Mouse (Mus musculus) embryonic facial prominence, embryonic 14.5 days (tissue): ENCODE results near the gene Sox10. TPM values are rescaled to one million over a fixed set of nuclear protein-coding genes. Genes with fewer than 3 reads are reported as not detected.

Experiments
- ATAC-seq: fragments of 200-750 bp; cut with Nextera tagmentation; 2 replicates; pipeline ENCODE4 v1.8.0; 2017; ENCODE audit warnings: low read depth, moderate number of reproducible peaks, moderate TSS enrichment
- DNase-seq: peaks from one replicate; pipeline ENCODE4 v3.0.0-alpha.2; 2015; ENCODE audit warnings: low spot score
- H3K27ac ChIP-seq: fragments of 300-500 bp; sonication (generic); replicated peaks from 2 replicates; pipeline ENCODE4 v1.5.1; 2014; ENCODE audit warnings: low read depth, mild to moderate bottlenecking, low read length, moderate library complexity
- H3K27me3 ChIP-seq: fragments of 300-500 bp; sonication (generic); replicated peaks from 2 replicates; pipeline ENCODE4 v1.6.1; 2014; ENCODE audit warnings: low read length; ENCODE audit not compliant: control insufficient read depth, insufficient read depth
- H3K36me3 ChIP-seq: fragments of 300-500 bp; sonication (generic); 2 replicates; pipeline ENCODE4 v1.6.1; 2014; ENCODE audit warnings: low read length, mixed read lengths; ENCODE audit not compliant: control insufficient read depth, insufficient read depth
- H3K4me1 ChIP-seq: fragments of 300-500 bp; sonication (generic); 2 replicates; pipeline ENCODE4 v1.6.1; 2014; ENCODE audit warnings: antibody characterized with exemption, low read length; ENCODE audit not compliant: control insufficient read depth, insufficient read depth
- H3K4me2 ChIP-seq: fragments of 300-500 bp; sonication (generic); 2 replicates; pipeline ENCODE4 v1.6.1; 2014; ENCODE audit warnings: low read depth, mild to moderate bottlenecking, low read length, moderate library complexity, mixed read lengths
- H3K4me3 ChIP-seq: fragments of 300-500 bp; sonication (generic); 2 replicates; pipeline ENCODE4 v1.5.1; 2014; ENCODE audit warnings: low read depth, mild to moderate bottlenecking, low read length
- H3K9ac ChIP-seq: fragments of 300-500 bp; sonication (generic); 2 replicates; pipeline ENCODE4 v1.6.1; 2014; ENCODE audit warnings: low read depth, mild to moderate bottlenecking, low read length, moderate library complexity, mixed read lengths
- H3K9me3 ChIP-seq: fragments of 300-500 bp; sonication (generic); 2 replicates; pipeline ENCODE4 v1.6.1; 2016; ENCODE audit warnings: low read length; ENCODE audit not compliant: control insufficient read depth
- WGBS: fragments of 180-500 bp; shearing (Covaris S2); extraction: QIAGEN DNeasy Blood & Tissue Kit; methylation state at CpG from one replicate; pipeline ENCODE4 v1.1.7; 2014; 5-methylcytosine and 5-hydroxymethylcytosine counted together
- polyA plus RNA-seq: library from polyadenylated mRNA; unstranded; fragments of >200 nt; fragmentation: Nextera tagmentation; extraction: Ambion mirVana; gene quantifications from 2 replicates; pipeline ENCODE4 v1.2.1, GENCODE M21; 2014

Gene Sox10
- polyA plus RNA-seq = 16.2 and 17.7 TPM in 2 replicates

- WGBS = 38% methylated on average over 5 of the region's 5 CpGs
- Histone ChIP-seq H3K9ac (peak within 1 kb of the TSS; percentile 42; the same call in 1 of the 2 replicates), H3K9me3 (no peaks in the 10 kb centered on the region), H3K4me1 (0 out of 2 replicates have a peak, but pooled peaks cover 2% of the 10 kb centered on the region), H3K27me3 (peaks cover 46% of the 10 kb centered on the region), H3K36me3 (no peaks in the 10 kb centered on the region), H3K4me2 (peak within 1 kb of the TSS; percentile 42; the same call in 1 of the 2 replicates), H3K4me3 (peak within 1 kb of the TSS; percentile 34), H3K27ac (peak within 1 kb of the TSS; percentile 29; the same call in 1 of the 2 replicates)
- DNase-seq = no peak
- no peak for ATAC-seq
These were observed at the start of gene Sox10 for GRCm38 (mm10) chr15:79165140-79165539. Gene Sox10 (minus strand): TSS chr15:79165240.

DNA sequence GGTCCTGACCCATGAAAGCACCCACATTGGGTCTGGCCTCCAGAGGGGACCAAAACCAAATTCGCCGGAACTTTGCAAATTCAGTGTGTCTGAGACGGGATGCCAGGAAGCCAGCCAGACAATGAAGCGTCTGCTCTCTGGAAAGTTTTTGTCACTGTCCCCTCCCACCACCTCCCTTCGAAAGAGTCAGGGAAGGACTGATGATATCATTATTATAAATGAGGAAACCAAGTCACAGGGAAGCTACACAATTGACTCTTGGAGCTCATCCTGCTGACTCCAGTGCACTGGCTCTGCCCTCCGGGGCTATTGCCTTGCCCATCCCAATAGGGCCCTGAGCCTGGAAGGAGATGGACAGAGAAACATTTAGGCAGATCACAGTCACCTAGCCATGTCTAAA lies 48.6 kb upstream of the Sox10 start:
- H3K4me1 ChIP-seq = no peaks in the 10 kb centered on the region
- H3K36me3 ChIP-seq = no peaks in the 10 kb centered on the region
- H3K4me3 ChIP-seq = no peak overlapping the region
- H3K27me3 ChIP-seq = no peaks in the 10 kb centered on the region
- no peaks in the 10 kb centered on the region for H3K9me3 ChIP-seq
- no peak overlapping the region; the same call in 1 of the 2 replicates for H3K27ac ChIP-seq
- WGBS = 61% methylated on average over 6 of the region's 6 CpGs
- no peak overlapping the region for H3K4me2 ChIP-seq
- DNase-seq = no peak
- no peak for ATAC-seq
- H3K9ac ChIP-seq = no peak overlapping the region

DNA sequence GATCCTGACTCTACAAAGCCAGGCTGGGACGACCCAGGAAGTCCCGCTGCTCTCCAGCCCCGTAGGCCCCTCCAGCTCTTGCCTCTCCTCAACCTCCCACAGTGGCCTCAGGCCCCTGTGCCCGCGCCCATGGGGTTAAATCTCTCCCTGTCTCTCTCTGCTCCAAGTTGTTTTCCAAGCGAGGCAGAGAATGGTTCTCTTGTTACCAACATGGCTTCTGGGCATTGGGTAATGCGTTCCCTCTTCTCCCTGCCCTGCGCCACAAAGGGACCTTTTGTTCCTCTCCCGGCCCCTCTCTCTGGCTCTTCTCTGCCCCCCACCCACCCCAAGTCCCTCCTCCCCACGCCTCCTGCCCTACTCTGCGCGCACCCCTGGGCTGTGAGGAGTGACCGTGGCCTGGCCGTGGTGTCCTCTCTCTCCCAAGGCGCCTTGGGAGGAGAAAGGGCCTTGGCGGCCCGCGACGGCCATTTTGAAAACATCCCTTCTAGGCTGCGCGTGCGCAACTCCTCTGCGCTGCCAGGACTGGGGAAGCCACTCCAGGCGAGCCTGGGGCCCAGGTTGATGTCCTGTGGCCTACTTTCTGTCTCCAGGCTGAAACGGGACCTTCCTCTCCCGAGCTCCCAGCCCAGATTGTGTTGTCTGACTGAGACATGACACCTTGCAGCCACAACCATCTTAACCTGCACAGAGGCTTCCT lies 47.9 kb upstream of the Sox10 start:
- Histone ChIP-seq H3K27ac (peak overlapping the region; percentile 39; the same call in 1 of the 2 replicates), H3K4me1 (no peaks in the 10 kb centered on the region), H3K4me2 (no peak overlapping the region), H3K4me3 (no peak overlapping the region), H3K36me3 (no peaks in the 10 kb centered on the region), H3K27me3 (no peaks in the 10 kb centered on the region), H3K9ac (no peak overlapping the region), H3K9me3 (no peaks in the 10 kb centered on the region)
- WGBS = 60% methylated on average over 26 of the region's 26 CpGs
- DNase-seq = peak; percentile 56
- ATAC-seq = peak; percentile 62; the same call in 1 of the 2 replicates

GRCm38 (mm10) chr15:79210357-79210756 lies 45.3 kb upstream of the Sox10 start:
- 58% methylated on average over 2 of the region's 2 CpGs for WGBS
- ATAC-seq (no peak), DNase-seq (no peak)
- Histone ChIP-seq H3K4me1 (no peaks in the 10 kb centered on the region), H3K27ac (no peak overlapping the region), H3K9me3 (no peaks in the 10 kb centered on the region), H3K27me3 (no peaks in the 10 kb centered on the region), H3K4me3 (no peak overlapping the region), H3K36me3 (no peaks in the 10 kb centered on the region), H3K9ac (no peak overlapping the region), H3K4me2 (no peak overlapping the region)

DNA sequence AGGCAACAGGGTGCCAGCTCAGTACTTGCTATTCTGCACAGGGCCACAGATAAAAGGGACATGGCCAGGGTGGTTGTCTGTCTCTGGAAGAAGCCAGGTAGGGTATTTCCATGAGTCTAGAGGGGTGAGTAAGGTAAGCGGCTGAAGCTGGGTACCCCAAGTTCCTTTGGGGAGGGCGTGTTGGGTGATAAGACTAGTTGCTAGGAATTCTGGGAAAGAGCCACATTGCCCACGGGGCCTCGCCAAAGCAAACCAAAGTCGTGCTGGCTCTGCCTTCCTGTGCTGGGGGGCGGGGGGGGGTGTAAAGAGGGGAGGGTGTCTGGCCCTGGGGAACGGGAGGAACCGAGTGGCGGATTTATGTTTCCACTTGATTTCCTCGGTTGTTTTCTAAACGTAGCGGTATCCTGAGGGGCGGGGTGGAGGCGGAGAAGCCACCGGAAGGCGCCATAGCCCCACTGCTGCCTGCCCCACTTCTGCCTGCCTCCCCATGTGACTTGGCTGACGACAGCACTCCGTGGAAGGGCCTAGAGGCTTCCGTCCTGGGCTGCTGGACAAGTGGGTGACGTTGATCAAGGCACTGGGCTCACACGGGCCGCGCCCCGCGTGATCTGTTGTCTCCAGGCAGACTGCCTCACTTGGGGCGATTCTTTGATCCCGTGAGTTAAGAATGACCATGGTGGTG lies 43.9 kb upstream of the Sox10 start:
- Histone ChIP-seq H3K9me3 (no peaks in the 10 kb centered on the region), H3K4me1 (no peaks in the 10 kb centered on the region), H3K36me3 (no peaks in the 10 kb centered on the region), H3K4me3 (no peak overlapping the region), H3K4me2 (no peak overlapping the region), H3K27ac (no peak overlapping the region), H3K27me3 (no peaks in the 10 kb centered on the region), H3K9ac (no peak overlapping the region)
- 83% methylated on average over 22 of the region's 27 CpGs for WGBS
- no peak for DNase-seq
- 0 out of 2 replicates have a peak, but pooled peaks have one; percentile 28 for ATAC-seq

DNA sequence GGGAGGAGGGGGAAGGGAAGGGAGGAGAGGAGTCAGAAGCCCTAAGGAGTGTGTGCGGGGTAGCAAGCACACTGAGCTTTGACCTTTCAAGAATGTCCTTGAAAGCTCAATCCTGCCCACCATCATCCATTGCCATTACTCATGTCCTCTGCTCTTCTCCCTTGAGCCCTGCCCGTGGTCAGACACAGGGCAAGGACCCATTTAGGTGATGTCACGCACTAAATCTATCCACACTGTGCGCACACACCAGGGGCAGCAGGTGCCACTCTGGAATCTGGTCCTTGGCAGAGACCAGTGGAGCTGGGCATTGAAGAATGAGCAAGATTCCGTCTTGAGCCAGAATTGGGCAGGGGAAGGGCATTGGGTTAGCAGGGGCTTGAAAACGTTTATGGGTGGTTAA lies 43.2 kb upstream of the Sox10 start:
- Histone ChIP-seq H3K9ac (no peak overlapping the region), H3K36me3 (no peaks in the 10 kb centered on the region), H3K4me2 (no peak overlapping the region), H3K27ac (no peak overlapping the region), H3K4me1 (no peaks in the 10 kb centered on the region), H3K27me3 (no peaks in the 10 kb centered on the region), H3K4me3 (no peak overlapping the region), H3K9me3 (no peaks in the 10 kb centered on the region)
- ATAC-seq (no peak), DNase-seq (no peak)
- 73% methylated on average over 6 of the region's 6 CpGs for WGBS

DNA sequence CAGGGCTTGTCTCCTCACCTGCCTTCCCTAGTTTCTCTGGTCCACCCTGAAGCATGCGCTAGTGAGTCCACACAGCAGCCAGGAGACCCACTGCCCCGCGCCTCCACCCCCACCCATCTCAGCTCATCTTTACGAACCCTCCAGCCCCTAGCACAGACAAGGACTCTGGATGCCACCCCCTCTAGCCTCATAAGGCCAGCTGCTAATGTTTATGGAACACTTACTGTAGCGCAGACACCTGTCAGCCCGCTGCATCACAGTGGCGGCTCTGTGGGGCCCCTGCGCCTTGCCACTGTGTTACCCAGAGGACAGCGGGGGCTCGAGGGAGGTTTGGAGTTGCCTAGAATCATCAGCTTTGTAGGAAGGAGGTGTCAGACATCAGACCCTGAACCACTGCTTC lies 37.5 kb upstream of the Sox10 start:
- Histone ChIP-seq H3K27ac (peak overlapping the region; percentile 58), H3K4me3 (no peak overlapping the region), H3K4me2 (no peak overlapping the region), H3K4me1 (peaks cover 15% of the 10 kb centered on the region; the same call in 1 of the 2 replicates), H3K9me3 (no peaks in the 10 kb centered on the region), H3K27me3 (no peaks in the 10 kb centered on the region), H3K36me3 (no peaks in the 10 kb centered on the region), H3K9ac (peak overlapping the region; percentile 20; the same call in 1 of the 2 replicates)
- DNase-seq (peak; percentile 59), ATAC-seq (peak; percentile 51; the same call in 1 of the 2 replicates)
- 35% methylated on average over 10 of the region's 10 CpGs for WGBS

GRCm38 (mm10) chr15:79201491-79202150 lies 36.6 kb upstream of the Sox10 start:
- Histone ChIP-seq H3K9ac (peak overlapping the region; percentile 34), H3K9me3 (no peaks in the 10 kb centered on the region), H3K4me3 (no peak overlapping the region), H3K4me1 (peaks cover 15% of the 10 kb centered on the region; the same call in 1 of the 2 replicates), H3K27ac (peak overlapping the region; percentile 58), H3K36me3 (no peaks in the 10 kb centered on the region), H3K27me3 (no peaks in the 10 kb centered on the region), H3K4me2 (peak overlapping the region; percentile 40; the same call in 1 of the 2 replicates)
- ATAC-seq = peak; percentile 79
- 17% methylated on average over 9 of the region's 13 CpGs for WGBS
- peak; percentile 64 for DNase-seq
